Mouse (Mus musculus) layer of hippocampus, adult 18-20 months (tissue): Measurements from ENCODE around the gene Mllt3. TPM values are rescaled to one million over a fixed set of nuclear protein-coding genes. Genes with fewer than 3 reads are reported as not detected.

Experiments used
- DNase-seq, 2 experiments: peaks; one replicate each; pipeline ENCODE4 v3.0.0; 2022; ENCODE audit warnings: low spot score in 2 of 2
- total RNA-seq, 2 experiments: library from RNA; stranded (reverse); gene quantifications; 2 replicates each; pipeline ENCODE4 v1.2.3; 2021

Mllt3 gene
- total RNA-seq, 2 experiments from 2014 or later: 50.9 to 58.1 TPM

DNA sequence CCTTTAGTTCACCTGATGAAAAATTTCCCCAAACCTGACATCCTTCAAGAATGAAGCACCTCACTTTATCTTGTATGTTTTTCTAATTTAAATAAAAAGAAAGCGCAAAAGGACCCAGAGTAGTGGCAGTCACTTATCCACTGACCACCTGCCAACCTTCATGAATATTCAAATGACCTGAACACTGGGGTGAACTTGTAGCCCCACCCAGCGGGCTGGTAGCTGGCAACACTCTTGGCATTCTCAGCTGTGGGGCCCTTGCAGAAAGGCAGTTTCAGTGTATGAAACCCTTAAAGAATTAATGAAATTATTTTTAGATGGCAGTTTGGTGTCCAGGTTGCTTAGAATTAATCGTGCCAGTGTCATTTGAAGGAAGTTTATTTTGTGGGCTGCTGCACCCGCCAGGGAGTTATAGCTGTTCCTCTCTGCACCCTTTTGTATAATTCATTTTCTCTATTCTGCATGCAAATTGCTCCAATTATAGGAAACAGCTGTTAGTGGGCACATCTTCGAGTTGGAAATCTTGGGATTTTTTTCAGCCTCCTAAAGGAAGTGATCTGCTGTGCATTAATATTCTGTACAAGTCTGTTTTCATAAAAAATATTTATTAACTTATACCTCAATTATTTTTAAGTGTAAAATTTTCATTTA, 149.8 kb downstream of the Mllt3 start:
- peak in 1 of 2 experiments; percentile 34 for DNase-seq

DNA sequence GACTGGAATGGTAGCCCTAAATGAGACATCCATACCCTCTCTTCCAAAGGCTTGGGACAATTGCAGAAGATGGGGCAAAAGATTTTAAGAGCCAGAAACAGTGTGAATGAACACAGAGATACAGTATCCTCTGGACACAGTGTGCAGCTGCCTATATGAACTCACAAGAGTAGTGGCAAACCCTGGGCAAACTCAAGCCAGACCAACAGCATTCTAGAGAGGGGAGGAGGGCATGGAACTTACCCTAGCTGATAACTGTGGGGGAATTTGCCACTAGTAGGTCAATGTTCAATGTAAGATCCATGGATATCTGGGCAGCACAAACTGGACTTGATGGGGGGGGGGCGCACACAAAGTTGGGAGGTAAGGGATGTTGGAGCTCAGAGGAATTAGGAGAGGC, 151.2 kb downstream of the Mllt3 start:
- DNase-seq: no peak

DNA sequence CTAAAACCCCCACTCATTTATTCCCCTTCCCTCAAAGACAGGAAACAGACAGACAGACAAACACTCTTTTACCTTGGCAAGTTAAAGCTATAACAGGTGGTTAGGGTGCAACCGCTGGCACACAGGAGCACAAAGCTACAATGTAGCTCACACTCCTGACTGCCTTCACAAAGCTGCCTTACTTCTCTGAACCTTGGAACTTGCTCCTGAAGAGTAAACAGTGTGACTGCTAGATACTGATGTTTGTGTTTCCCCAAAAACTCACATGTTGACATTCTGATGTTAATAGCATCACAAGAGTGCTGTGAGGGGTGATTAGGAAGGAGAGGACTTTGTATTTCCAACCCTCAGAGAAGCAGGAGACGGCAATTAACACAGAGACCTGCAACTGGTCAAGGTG, 151.6 kb downstream of the Mllt3 start:
- no peak for DNase-seq

DNA sequence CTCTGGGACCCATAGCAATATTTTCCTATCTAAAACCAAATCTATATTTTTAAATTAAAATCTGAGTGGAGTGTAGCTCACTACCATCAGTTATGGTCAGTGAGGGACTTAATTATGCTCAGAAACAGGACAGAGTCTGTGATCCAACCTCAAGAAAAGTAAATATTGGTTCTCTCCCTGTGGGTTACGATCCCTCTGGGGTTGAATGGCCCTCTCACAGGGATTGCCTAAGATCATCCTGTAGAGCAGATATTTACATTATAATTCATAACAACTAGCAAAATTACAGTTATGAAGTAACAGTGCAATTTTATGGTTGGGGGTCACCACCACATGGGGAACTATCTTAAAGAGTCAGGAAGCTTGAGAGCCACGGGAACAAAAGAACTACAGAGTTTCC, 152.9 kb downstream of the Mllt3 start:
- DNase-seq: no peak

DNA sequence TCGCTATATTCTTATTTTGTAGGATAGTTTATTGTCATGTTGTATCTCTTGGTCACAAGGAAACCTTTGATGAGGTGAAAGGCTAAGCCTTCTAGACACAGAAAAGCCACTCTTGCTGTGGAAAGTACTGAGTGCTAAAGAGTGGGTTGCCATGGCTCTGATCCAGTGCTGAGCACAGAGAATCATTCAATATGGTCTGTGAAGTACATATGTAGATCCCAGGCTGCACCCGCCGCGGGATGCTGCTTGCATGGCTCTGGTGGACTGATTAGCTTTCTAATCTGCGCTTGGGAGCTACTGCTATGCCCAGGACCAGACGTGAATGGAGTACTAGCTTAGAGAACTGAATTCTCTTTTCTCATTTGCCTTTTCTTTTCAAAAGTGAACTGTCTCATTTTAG, 154.5 kb downstream of the Mllt3 start:
- peak in 1 of 2 experiments; percentile 60 for DNase-seq

DNA sequence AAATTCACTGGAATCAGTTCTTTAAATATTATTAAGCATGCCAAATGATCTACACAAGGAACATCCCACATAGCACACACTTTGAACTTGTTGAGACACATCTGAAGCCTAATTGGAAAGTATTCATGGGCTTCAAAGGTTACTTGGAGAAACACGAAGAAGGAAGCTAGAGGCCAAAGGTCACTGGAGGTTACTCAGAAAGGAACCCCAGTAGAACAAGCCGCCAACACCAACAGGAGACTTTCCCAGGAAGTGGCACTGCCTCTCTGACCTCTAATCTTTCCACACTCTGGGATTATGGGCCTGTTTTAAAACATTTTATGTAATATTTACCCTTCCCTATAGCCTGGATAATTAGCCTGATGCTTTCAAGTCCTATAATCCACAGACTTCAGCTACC, 162.6 kb downstream of the Mllt3 start:
- no peak for DNase-seq

DNA sequence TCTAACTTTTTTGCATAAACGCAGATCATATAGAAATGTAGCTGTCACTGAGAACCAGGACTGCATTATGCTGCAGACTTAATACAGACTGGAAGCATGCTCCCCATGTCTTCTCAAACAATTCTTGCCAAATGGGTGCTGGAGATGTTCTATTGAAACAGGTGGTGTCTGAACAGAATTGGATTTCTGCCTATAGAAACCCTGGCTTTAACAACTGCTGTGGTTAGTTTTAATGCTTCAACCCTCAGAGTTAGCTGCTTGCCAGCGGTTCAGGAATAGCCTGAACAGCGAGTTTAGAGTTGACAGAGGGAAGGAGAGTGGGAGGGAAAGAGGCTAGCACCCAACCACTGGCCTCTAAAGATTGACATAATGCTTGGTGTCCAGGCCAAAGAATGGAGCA, 166.6 kb downstream of the Mllt3 start:
- DNase-seq: peak in 1 of 2 experiments; percentile 61

DNA sequence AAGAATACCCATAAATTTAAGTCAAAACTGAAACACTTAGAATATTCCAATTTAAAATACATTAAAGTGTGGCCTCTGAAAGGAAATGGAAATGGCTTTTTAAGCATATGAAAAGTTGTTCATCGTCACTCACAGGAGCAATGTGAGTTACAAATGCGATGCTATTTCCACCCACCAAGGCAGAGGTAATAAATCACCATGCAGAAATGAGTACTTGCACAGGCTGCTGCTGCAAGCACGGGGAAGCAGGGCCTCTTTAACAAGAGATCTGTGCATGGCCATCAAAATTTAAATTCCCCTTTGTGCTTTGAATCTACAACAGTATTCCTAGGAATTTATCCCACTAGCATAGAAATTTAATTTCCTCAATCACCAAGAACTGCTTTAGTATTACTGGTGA, 167.3 kb downstream of the Mllt3 start:
- no peak for DNase-seq

DNA sequence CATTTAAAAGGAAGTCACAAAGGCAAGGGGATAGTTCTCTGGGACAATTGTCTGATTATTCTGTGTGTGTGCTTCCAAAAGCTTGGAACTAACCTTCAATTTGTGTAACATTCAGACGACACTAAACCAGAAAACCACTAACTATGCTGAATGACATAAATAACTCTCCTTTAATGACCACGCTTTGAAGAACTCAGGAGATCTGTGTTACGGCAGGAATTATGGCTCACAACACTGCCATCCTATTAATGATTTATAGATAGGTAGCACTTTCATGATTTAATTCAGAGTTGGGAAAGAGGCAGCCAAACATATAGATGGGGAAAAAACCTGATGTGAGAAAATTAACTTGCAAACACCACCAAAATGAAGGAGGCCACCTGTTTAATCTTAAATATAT, 168.1 kb downstream of the Mllt3 start:
- no peak for DNase-seq

DNA sequence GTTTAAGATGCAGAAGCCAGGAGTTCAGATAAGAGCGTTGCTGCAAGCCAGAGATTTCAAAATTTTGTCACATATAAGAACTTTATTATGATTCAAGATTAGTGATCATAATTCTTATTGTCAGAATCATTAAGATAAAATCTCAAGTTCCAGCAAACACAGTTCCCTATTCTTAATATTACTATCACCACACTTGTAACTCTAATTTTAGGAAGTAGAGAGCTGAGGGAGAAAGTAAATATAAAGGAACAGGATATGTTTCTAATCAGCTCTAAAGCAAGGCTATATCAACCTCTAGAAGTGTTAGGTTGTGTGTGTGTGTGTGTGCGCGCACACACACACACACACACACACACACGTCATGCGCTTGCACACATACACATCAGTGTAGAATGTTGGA, 170.0 kb downstream of the Mllt3 start:
- no peak for DNase-seq

DNA sequence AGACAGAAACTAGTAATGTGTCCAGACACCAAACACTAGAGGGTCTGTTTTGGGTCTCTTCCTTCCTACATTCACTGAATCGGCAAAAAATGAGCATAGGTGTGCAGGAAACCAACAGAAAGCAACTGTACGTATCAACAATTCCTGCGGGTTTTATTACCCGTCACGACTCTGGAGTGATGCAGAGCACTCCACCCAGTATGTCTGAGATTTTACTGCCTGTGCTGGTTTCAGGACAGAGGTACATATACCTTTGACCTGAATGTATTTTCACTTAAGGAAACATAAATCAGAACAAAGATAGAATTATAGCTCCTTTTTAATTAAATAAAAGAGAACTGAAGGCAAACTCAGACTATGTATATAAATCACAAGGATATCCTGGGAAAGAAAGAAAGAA, 172.4 kb downstream of the Mllt3 start:
- DNase-seq: no peak

DNA sequence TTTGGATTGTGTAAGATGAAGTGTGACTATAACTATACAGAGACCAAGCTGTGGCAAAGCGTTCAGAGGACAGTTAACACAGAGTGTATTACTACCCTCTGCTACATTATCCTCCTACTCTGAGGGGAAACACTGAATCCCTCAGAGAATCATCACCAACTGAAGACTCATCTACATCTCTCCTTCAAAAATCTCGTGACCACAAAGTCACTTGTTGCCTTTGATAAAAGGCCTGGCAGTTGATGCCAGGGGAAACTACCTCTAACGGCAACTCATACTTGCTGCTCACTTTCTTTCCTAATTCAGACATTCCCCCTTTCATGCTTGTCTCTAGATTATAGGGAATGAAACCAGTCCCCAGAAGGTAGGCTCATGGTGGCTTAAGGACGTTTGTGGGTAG, 174.0 kb downstream of the Mllt3 start:
- no peak for DNase-seq

DNA sequence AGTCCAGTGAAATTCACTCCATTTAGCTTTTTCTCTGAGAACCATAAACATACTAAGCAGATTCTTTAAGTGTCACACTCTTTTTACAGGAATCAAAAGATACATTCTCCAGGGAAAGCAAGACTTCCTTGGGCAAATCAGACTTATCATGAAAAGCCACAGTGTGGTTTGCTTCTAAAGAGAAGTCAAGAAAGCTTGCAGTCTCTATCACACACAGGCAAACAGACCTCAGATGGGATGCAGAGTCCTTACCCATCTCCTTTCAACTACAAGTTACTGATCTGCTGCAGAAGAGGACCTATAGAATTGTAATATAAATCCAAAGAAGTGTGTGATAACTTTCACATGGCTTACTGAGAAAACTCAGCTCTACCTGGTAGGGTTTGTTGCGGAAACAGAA, 175.2 kb downstream of the Mllt3 start:
- no peak for DNase-seq

DNA sequence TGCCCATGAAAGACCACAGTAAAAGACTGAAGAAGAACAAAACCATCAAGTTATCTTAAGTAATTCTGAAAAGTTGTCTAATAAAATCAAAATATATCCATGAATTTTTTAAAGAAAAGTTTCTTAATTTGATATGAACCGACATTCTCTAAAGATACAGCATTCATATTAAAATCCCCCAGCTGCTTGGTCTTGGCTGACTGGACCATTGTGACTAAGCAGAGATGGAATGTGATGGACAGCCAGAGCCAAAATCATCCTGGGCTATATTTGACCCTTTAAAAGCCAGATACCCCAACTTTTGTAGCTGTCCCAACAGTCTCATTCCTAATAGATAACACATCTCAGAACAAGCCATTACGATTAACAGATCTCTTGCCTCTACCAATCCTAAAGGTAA, 180.7 kb downstream of the Mllt3 start:
- no peak for DNase-seq

DNA sequence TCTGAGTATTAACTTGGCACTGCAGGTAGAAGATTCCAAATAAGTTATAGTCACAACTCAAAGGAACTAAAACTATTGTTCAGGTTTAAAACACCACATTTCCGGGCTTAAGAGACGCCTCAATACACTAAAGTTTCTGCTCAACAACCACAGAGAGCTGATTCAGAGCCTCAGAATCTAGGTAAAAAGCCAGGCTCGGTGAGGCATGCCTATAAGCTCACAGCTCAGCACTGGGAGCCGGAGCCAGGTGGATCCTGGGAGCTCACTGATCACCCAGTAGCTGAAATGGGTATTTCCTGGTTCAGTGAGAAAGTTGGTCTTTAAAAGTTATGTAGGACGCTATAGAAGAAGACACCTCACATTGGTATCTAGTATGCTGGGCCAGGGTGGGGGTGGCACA, 183.1 kb downstream of the Mllt3 start:
- DNase-seq: no peak

DNA sequence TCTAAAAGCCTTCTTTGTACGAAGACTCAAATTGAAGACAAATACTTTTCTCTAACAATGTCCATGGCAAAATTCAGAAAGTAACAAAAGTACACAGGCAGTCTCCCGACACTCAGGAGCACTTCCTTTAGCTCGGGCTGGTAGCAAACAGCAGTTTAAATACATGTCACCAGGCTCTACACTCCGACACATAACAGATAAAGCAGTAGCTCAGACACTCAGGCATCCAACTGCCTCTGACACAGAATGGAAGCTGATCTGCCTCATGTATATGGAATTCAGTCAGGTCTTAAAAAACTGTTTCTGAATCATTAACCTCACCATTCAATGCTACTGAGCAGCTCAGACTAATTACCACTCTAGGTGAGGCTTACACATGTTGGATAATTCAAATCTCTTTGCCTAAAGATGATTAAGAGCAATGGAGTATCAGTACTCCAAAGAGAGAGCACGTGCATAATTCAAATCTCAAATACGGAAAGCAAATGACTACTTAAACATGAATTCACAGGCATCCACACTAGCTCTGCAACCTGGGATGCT, 188.4 kb downstream of the Mllt3 start:
- no peak for DNase-seq

DNA sequence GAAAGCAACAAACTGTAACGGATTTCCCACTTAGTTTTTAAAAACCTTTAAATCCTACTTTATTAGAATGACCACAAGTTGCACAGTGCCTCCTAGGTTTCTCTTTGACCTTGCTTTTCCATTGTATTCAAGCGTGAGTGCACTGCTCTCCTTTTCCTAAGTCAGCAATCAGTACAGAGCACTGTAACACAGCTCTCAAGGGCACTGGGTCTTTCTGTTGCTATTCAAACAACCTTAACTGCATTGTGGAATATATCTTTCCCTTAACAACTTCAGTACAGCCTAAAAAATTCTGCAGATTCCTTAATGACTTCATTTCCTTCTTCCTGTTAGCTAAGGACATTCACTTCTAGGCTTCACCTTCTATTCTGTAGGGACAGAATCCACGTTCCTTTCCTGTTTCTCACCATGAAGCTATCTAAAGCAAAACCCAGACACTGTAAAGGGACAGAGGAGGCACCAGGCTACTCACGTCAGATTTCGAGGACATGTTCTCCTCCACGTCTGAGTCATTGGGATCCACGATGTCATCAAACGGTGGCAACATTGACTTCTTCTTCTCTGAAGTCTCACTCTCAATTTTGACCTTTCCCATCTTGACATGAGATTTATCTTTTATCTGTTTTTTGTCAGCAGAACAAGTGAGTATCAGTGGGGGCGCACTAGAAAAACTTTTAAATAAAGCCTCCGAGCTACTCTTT, 192.8 kb downstream of the Mllt3 start:
- no peak for DNase-seq

DNA sequence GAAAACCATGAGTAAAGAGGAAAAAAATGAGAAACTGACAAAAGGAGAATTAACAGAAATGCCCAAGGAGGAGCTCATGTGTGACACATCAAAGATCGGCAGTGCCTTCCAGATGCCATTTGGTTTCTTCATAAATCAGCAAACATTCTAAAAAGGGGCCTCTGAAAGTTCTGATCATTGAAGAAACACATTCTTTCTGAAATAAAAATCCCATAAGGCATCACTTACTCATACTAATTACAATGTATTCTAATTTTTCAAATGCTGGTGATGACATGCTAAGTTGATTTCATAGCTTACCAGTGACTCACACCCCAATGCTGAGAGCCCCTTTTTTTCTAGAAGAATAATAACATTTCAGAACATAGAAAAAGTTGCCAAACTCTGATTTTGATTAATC, 194.4 kb downstream of the Mllt3 start:
- no peak for DNase-seq

DNA sequence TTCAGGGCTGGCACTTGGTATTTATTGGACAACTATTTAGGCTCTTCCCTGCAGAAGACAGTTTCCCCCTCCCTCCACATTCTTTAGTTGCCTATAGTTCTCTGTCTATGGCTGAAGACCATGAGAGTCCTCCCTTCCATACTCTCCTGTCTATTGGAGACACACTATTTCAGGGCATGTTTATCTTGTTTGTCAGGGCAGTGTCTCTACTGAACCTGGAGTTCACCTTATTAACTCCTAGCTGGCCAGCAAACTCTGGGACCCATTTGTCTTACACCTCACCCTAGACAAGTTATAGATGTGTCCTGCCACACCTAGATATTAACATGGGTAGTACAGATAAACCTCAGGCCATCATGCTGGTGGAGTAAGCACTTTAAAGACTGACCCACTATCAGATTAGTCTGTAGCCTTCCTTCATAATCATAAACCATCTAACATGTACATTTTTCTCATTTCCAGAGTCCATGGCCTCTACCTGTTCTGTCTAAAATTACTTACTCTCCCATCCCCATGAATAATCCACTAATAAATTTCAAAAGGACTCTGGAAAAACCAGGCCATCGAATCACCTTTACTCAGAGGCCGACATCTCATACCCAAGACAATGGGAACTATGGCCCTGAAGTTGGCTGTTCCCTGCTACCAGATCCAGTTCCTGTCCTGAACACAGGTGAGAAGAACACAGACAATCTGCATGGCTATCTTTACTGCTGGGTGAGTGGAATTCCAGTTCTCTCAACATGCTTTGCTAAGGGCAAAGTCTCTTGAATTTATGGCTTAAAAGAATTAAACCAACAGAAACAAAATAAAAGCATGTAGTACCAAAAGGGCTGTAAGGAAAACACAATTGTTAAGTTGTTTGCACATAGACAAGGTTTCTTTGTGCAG, 195.4 kb downstream of the Mllt3 start:
- no peak for DNase-seq

DNA sequence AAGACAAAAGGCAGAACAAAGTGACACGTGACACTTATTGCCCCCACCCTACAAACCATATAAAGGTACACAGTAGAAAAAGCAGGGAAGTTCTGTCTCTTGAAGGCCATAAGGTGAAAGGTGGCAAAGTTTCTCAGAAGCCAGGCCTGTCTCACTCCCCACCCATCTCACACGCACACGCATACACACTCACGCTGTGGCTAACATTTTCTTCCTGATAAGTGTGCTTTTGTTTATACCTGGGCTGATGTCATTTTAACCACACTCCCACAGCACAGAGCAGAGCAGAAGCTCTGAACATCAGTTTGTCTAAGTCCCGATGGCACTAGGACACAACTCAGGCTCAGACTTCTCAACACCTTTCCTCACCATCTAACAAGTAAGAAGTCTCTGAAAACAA, 196.9 kb downstream of the Mllt3 start:
- DNase-seq: no peak

DNA sequence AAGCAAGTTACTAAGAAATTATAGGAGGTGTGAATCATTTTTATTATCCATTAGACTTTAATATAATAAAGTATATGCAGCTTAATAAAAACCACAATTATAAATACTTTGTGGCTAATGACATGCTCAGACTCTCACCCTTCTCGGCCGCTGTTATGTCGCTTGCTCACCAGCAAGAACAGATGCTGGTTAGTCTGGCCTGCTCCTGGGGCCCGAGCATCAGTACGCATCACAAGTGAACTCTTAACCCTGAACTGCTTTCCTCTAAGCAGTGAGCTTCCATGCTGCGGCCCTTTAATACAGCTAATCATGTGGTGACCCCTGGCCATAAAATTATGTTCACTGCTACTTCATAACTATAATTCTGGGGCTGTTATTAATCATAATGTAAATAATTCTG, 198.0 kb downstream of the Mllt3 start:
- no peak for DNase-seq

DNA sequence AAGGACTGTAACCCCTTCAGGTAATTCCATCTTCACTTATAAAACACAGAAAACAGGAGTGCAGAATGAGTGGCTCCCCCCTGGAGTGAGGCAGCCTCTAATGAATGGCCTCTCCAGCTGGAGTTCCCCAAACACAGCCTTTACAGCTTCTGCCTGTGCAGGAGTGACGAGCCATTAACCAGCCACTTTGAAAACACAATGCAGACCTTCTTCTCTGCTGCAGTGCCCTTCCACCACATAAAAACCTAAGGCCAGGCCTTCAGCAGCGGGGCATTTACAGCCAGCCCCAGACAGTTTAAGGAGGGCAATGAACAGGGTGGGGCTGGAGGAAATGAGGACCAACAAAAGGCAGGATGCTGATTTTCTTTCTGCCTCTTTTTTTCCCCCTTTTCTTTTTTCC, 198.9 kb downstream of the Mllt3 start:
- no peak for DNase-seq
